Mouse (Mus musculus): ENCODE data around the gene Atad1. TPM values are rescaled to one million over a fixed set of nuclear protein-coding genes. Genes with fewer than 3 reads are reported as not detected.
"Not testable (repeated sequence)": the region's sequence is repeated elsewhere in the genome, so short reads cannot be mapped to it uniquely, and the experiment has no call there.

Atad1 gene
- polyA plus RNA-seq, 1 experiment = 39.9 TPM

DNA sequence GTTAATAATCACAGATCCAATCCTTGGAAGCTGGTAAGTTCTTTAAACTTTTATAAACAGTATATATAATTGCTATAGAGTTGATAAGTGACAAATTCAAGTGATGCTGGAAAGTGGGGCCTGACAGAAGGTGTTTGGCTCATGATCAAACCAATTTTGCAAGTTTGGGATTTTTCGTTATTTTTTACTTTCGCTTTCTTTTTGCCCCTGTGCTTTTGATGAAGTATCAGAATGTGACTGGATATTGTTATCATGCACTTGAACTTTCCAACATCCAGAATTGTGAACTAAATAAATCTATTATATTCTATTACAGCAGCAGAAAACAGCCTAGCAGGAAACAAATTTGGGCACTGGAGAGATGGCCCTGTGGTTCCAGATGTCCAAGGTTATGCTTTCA is 58.7 kb downstream of the Atad1 start:
- DNase-seq (ENCODE audit: low spot score) = no peak

DNA sequence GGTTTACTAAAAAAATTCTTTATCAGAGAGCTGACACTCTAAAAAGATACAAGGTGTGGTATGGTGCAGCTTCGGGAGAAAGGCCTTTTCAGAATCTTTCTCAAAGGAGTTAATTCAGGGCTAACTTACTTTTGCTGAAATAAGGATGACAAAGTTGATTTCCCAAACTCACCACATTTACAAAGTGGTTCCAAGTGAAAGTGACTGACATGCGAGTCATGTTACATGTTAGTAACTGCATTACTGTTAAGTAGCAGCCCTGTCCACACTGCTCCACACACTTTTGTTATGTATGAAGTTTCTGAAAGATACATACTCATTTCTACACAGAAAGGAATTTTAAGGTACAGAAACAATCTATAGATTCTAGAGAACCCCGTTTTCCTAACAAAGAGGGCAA is 63.8 kb downstream of the Atad1 start:
- no peak for DNase-seq (ENCODE audit: low spot score)

DNA sequence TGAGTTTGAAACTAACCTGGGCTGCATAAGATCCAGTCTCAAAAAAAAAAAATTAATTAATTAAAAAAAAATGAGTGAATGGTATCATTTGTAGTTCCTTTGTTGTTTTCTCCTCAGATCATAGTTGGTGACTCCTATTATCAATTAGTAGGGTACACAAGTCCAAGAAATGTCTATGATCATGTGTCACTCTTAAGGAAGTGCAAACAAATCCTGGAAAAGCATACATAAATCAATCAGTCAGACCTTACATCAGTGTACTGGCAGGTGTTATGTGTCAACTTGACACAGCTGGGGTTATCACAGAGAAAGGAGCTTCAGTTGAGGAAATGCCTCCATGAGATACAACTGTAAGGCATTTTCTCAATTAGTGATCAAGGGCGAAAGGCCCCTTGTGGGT is 71.8 kb downstream of the Atad1 start:
- DNase-seq (ENCODE audit: low spot score) = not testable (repeated sequence)

DNA sequence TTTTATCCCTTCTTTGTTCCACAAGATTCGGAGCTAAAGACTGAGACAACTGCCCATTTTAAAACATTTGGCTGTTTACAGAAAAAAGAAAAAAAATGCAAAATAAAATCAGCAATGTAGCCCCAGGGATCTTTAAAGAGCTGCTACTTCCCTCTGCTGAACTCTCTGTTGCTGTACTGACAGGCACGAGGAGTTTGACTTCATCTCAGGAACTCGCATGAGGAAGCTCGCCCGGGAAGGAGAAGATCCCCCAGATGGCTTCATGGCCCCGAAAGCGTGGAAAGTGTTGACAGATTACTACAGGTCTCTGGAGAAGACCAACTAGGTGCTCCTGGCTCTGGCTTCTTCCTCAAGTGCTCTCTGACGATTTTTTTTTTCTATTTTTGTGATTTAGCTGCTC is 74.3 kb downstream of the Atad1 start:
- no peak for DNase-seq (ENCODE audit: low spot score)

DNA sequence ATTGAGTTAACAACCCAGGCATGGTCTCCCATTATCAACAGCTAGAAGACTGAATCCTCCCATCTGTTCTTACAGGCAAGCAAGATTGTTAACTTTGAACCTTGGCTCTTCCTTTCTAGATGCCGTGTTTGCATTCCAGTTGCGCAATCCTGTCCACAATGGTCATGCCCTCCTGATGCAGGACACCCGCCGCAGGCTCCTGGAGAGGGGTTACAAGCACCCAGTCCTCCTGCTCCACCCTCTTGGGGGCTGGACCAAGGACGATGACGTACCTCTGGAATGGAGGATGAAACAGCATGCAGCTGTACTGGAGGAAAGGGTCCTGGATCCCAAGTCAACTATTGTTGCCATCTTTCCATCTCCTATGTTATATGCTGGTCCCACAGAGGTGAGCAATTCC is 76.7 kb downstream of the Atad1 start:
- no peak for DNase-seq (ENCODE audit: low spot score)

DNA sequence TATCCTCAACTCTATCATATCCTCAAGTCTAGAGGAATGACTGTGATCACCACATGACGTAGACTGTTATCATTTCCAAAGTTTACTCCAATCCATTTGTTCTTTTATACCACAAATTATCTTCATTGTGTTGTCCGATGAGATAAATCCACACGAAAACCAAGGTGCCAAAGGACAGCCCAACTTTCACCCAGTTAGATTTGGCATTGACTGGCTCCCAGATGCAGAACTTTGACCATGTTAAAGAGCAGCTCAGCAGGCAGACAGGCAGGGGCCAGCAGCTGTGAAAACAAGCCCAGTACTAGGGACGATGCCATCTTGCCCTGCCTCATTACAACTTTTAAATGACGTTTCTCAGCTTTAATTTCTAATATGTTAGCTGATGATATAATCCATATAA is 80.2 kb downstream of the Atad1 start:
- no peak for DNase-seq (ENCODE audit: low spot score)

DNA sequence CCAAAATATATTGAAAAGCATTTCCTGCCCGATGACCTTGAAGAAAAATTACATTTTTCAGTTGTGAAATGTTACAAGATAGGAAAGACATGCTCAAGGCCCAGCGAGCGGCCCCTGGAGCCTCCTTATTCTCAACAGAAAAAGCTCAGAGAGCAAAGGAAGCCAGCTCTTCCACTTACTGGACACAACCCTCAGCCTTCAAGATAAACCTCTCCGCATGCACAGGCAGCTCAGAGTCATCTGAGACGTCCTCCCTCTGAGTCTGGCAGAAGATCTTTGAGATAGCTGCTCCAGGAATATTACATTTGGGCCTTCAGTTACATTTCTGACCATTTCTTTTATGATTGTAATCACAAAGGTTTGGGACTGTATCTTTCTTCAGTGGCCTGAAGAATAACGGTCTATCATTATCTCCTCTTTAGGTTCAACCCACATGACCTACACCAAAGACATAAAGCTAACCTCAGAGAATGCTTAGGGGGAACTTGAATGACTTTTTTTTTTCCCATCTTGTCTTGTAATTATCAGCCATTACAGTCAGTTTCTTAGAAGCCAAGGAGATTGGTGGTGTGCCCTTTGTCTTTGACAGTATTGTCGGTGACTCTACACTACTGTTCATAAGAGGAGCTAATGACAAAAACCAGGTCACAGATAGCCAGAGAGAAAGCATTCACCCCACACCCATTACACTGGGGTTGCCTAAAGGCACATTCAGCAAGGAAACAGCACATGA is 85.8 kb downstream of the Atad1 start:
- no peak for DNase-seq (ENCODE audit: low spot score)

DNA sequence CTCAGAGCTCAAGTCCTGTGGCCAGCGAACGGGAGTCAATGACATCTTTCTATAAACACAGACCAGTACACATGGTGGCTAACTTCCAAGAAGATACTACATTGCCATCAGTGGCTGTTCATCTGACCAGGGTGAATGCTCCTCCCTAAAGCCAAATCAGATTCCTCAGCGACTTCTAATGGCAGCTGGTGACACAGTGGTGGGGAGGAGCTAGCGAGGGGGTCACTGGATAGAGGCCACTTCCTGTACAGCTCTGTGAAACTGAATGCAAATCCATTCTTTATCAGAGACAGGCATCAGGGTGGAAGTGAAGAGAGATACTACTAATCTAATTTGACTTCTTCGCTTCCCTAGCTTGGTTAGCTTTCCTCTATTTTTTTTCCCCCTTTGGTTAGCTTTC is 86.5 kb downstream of the Atad1 start:
- DNase-seq (ENCODE audit: low spot score) = no peak

DNA sequence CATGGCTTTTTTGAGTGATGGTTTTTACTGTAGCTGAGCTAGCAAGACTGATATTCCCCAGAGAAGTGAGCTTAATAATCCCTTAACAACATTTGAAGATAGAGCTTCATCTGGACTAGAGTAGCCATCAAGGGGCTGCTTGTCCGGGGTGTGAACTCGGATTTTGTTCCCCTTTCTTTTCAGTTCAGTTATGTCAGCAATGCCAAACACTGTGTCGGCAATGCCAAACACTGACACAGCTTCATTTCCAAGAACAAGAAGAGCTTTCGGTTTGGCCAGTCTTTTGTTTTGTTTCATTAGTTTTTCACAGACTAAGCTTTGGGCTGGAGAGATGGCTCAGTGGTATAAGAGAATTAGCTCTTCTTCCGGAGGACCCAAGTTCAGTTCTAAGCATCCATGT is 88.5 kb downstream of the Atad1 start:
- DNase-seq (ENCODE audit: low spot score) = no peak

DNA sequence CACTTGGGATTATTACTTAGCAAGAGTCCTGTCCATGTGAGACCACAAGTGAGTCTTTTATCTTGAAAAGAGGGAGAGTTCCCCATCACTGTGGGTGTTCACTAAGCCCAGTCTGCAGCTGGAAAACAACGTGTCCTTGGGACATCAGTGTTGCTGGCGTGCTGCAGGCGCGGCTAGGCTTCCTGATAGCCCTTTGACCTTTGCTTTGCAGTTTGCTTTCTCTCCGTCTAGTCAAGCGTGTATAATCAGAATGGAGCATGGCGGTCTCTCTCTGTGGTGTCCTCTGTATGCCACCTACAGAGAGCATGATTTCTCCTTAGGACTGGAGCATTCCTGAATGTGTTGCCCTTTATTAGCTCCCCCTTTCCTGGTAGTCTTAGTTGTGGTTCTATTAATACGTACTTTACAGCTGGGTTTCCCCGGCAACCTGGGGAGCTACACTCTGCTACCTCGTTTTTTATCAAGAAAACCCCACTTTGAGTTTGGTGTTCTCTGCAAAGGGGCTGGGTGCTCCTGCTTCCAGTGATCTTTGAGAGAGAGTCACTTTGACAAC is 91.5 kb downstream of the Atad1 start:
- DNase-seq (ENCODE audit: low spot score) = no peak

DNA sequence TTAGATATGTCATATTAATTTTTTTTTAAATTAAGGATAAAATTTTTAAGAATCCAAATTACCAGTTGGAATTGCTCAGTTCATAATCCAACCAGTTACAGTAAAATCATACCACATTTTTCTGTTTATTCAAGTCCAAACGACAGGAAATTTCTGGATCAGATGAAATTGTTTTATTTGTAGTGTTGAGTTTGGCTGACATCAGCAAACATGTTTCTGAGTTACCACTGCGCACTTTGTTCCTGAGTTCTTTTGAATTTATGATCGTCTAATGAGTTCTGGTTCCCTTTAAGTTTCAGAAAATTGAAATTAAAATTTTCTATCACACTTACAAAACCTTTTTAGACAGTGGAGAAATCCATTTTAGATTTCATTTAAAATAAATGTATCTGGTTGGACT is 93.2 kb downstream of the Atad1 start:
- DNase-seq (ENCODE audit: low spot score) = no peak

DNA sequence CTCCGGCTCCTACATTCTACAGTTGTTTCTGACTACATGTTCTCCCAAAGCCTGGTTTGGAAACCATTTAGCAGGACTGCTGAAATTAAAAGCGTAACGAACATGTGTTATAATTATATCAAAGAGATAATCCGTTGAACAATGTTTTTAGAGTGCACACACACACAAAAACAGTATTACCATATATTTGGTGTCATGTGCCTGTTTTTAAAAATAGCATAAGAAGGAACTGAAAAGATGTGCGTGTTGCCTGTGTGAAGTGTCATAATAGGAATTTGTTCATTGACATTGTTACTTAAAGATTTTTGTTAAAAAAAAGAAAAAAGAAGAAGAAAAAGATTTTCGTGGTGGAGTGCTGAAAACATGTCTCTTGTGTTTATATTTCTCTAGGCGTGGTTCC is 93.6 kb downstream of the Atad1 start:
- no peak for DNase-seq (ENCODE audit: low spot score)

DNA sequence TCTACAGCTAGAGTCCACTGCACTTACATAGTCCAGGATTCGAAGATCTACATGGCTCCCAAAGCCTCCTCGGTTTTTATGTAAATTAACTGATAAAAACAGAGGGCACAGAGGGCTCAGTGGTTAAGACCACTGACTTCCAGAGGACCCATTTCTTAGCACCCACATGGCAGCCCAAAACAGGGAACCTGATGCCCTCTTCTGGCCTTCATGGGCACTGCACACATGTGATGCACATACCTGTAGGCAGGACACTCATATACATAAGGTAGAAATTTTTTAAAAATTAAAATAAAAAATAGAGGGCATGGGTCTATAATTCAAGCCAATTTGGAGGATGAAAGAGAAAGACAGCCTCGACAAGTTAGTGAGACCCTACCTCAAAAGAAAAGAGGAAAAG is 95.9 kb downstream of the Atad1 start:
- no peak for DNase-seq (ENCODE audit: low spot score)

DNA sequence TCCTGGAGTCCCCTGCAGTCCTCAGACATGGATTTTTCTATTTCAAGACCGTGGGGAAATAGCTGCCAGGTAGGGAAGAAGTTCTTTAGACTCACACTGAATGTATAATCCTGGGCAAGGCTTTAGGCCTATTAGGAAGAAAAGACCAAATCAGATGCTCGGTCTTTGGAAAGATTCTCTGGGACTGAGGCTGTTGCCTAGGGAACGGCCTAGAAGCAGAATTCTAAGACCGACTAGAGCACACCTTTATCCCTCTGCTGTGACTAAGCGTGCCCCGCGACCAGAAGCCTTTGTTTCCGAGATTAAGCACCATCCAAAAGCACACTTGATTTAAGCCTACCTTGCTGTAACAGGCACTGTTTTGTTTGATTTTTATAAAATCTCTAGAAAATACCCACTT is 97.6 kb downstream of the Atad1 start:
- DNase-seq (ENCODE audit: low spot score) = no peak

DNA sequence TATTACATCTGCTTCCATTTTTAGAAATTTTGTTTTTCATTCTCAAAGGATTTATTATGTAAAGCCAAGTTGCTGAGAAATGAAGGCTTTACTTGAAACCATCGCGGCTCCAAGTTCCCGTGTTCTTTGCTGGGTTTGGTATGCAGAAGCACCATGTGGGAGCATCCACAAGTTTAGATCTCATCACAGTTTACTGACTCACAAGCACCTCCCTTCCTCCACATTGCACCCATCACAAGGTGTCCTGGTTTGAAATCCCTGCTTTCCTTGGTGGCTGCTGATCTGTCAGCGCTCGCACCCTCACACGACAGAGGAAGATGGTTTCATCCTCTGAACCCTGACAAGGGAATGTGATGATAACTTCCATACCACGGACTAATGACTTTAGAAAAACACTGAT is 98.1 kb downstream of the Atad1 start:
- DNase-seq (ENCODE audit: low spot score) = no peak

DNA sequence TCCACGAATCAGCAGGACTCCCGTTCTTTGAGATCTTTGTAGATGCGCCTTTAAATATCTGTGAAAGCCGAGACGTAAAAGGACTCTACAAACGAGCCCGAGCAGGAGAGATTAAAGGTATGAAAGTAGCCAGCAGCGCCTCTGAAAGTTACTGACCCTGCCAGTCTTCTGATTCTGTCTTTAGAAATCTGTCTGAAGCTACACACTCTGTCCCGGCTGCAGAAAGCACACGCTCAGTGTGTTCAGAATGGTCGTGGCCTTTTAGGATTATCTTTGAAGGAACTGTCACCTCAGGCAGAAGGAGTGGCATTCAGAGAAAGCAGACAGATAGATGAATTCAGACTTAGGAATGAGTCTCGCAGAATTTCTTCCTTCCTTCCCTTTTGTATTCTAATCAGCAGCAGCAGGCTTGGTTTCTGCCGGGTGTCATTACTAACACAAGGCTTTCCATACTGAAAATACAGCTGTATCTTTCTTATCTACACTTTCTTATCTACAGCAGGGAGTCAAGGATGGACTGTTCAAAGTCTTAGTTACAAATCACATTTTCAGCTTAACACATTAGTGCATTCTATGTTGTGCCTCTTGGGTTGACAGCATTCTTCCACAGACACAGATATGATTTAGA is 101.2 kb downstream of the Atad1 start:
- DNase-seq (ENCODE audit: low spot score) = no peak

DNA sequence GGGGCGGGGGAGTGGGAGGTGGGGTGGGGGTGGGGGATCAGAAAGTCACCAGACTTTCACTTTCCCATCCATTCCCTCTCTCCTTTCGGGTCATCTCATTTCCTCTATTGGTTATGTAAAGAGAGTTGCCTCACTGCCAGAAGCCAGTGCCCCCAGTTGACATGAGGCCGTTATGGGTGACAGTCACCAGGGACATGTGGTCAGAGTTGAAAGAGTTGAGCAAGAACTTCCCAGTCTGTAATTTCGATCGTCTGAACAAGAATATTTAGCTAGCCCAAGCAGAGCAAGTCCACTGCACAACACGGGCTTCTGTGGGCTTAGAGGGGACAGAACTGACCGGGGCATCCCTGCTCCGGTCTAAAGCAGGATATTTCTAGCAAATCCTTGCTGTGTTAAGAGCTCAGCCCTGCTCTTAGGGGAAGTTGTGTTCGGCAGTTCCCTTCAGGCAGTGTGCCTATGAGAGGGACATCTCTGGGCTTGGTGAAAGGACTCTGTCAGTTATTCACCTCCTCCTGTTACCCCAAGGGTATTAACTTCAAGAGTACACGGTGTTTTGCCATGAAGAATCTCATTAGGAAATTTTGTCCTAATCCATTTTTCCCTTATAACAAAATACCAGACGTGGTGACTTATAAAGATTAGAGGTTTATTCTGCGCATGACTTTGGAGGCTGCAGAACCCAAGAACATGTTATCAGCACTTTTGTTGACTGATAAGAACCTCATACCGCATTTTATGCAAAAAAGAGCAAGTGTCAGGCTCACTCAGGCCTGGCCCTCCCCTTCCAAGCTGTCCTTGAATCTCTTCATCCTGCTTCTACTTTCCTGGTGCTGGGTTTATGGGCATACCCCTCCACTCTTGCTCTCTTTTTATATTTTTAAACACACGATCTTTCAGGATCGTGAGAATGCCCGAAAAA is 102.0 kb downstream of the Atad1 start:
- no peak for DNase-seq (ENCODE audit: low spot score)

DNA sequence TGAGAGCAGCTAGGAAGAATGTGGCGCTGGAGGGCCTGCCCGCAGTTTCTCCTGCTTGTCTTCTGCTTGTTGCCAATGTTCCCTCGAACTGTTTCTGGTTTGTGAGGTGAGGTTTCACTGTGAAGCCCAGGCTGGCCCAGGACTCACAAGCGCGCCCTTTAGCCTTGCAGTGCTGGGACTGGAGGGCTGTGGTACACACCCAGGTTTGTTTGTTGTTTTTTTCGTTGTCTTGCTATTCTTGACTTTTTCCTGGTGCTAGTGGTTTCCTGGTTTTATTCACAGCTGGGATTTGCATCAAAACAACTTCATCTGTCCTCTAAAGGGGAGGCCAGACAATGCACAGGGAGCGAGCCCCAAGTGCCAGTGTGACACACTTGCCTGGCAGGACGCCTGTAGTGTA is 104.7 kb downstream of the Atad1 start:
- DNase-seq (ENCODE audit: low spot score) = no peak

DNA sequence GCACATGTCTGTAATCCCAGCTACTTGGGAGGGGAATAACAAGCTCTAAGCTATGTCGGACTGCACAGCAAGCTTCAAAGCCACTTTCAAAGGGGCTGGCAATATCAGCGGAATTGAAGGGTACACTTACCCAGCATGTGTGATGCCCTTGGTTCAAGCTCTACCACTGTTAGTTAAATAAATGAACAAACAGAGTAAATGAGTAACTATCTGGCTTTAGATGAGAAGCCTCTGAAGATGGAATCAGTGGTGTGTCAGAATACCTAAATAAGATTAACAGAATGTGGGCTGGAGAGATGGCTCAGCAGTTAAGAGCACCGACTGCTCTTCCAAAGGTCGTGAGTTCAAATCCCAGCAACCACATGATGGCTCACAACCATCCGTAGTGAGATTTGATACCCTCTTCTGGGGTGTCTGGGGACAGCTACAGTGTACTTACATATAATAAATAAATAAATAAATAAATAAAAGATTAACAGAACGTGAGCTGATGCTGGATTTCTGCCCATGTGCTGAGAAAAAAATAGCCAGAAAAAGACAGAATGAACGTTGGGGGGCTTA is 110.9 kb downstream of the Atad1 start:
- no peak for DNase-seq (ENCODE audit: low spot score)

DNA sequence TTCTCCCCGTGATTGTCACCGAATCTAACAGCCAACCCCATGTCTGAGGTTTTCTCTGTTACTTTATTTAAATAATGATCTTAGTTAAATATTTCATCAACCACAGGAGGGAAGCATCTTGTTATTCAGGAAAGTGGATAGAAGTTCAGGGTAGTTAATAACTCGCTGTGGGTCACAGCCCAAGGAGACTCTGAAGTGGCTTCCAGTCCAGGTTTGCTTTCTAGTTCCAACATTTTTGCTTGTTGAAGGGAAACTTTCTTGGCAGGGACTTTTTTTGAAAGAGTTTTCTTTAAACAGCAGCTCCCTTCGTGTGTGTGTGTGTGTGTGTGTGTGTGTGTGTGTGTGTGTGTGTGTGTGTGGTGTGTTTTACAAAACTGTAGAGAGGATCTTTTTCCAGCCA is 112.0 kb downstream of the Atad1 start:
- no peak for DNase-seq (ENCODE audit: low spot score)

DNA sequence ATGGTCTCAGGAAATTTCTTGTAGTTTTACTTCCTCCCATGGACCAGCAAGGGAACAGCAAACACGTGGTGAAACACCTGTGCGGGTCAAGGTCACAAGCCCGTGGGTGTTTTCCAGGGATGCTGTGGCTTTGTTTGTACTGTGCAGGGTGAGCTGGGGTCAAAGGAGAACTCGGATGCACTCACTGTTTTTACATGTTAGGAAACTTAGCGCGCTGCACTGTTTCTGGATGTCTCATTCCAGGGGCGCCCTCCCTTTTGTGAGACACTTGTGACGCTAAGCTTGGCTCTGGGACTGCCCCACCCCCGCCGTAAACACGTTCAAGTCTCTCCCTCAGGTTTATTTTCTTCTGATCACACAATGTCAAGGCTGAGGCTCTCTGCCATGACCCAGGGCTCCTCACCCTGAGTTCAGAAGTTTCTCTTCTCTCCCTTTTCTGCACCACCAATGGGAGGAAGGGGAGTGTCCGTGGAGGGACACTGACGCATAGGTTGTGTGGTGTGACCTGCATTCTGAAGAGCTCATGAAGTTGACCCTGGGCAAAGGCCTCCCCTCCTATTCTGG is 112.7 kb downstream of the Atad1 start:
- no peak for DNase-seq (ENCODE audit: low spot score)

DNA sequence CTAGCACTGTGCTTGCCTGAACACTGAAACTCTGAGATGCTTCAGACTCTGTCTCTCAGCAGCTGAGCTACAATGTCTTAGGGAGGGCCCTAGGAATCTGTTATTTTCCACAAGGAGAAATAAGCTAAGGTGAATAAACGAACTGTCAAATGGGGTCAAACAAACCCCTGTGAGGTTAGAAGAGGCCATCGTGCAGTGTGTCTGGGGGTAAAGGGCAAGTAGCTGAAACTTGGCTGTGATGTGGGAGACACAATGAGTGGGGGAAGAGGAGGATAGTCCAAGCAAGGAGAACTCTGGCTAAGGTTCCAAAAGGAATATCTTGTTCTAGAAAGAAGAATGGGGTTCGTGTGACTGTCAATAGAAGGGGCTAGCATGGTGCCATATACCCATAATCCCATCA is 117.4 kb downstream of the Atad1 start:
- no peak for DNase-seq (ENCODE audit: low spot score)

Data from urinary bladder, adult 2 months (tissue).